Mouse (Mus musculus): ENCODE data around the gene Ptdss2. TPM values are rescaled to one million over a fixed set of nuclear protein-coding genes. Genes with fewer than 3 reads are reported as not detected.

Gene Ptdss2
- polyA plus RNA-seq, 1 experiment from 2014 or later = 15.6 TPM

DNA sequence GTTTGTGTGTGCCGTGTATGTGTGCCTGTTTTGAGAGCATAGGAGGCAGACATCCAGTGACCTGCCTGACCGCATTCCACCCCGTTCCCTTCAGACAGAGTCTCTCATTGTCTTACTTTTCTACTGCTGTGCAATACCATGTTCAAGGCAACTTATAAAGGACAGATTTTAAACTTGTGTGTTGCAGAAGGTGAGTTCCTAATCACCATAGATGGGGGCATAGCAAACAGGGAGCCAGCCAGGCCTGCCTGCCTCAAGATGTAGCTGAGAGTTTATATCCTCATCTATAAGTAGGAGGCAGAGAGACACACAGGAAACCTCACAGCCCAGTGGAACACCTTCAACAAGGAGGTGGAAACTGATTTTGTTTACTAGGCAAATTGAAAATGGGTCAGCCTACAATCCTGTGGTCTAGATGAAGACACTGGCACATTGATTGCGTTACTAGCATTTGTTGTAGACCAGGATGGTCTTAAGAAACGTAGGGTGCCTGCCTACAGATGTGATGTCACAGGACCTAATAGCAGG, 51.2 kb downstream of the Ptdss2 start:
- 75% methylated on average over 5 of the region's 5 CpGs for WGBS (ENCODE audit: missing documents)
- H3K79me2 ChIP-seq (ENCODE audit: inconsistent target) = peaks cover 36% of the 10 kb centered on the region

DNA sequence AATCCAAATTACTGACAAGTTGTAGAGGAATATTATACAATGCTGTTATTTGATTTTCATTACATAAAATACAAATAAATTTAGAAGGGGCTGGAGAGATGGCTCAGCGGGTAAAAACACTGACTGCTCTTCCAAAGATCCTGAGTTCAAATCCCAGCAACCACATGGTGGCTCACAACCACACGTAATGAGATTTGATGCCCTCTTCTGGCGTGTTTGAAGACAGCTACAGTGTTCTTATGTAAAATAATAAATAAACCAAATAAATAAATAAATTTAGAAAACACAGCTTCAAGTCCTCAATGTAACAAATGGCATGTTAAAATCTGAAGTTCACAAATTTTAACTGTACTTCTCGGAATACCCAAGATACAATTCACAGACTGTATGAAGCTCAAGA, 52.9 kb downstream of the Ptdss2 start:
- Histone ChIP-seq H3K27ac (no peak overlapping the region), H3K79me2 (ENCODE audit: inconsistent target) (peaks cover 19% of the 10 kb centered on the region), H3K36me3 (ENCODE audit: inconsistent target) (no peaks in the 10 kb centered on the region), H3K4me3 (ENCODE audit: inconsistent target) (no peak overlapping the region)
- WGBS (ENCODE audit: missing documents) = 93% methylated on average over 4 of the region's 4 CpGs

More for the DNA sequence above, 51.2 kb downstream of the Ptdss2 start:
- Histone ChIP-seq H3K27ac (peak overlapping the region; percentile 94), H3K4me3 (ENCODE audit: inconsistent target) (peak overlapping the region; percentile 64), H3K36me3 (ENCODE audit: inconsistent target) (no peaks in the 10 kb centered on the region)

DNA sequence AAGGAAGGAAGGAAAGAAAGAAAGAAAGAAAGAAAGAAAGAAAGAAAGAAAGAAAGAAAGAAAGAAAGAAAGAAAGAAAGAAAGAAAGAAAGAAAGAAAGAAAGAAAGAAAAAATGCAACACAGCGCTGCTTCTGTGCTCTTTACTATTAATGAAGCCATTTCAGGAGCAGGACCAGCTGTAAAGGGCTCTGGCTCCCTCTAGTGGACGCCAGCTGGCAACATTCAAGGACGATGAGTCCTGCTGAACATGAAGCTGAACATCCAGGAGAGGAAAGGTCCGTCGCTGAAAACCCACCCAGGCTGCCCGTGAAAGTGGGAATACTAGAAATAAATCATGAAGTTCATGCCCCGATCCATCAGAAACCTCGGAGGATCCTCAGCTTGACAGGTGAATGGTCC, 54.0 kb downstream of the Ptdss2 start:
- no peaks in the 10 kb centered on the region for H3K36me3 ChIP-seq (ENCODE audit: inconsistent target)
- H3K4me3 ChIP-seq (ENCODE audit: inconsistent target) = no peak overlapping the region
- H3K79me2 ChIP-seq (ENCODE audit: inconsistent target) = peaks cover 8% of the 10 kb centered on the region
- no peak overlapping the region for H3K27ac ChIP-seq
- WGBS (ENCODE audit: missing documents) = 5% methylated on average over 8 of the region's 8 CpGs

- 96% methylated on average over 3 of the region's 3 CpGs for WGBS (ENCODE audit: missing documents)
- no peak overlapping the region for H3K27ac ChIP-seq
- H3K4me3 ChIP-seq (ENCODE audit: inconsistent target) = no peak overlapping the region
- H3K36me3 ChIP-seq (ENCODE audit: inconsistent target) = peaks cover 18% of the 10 kb centered on the region
- peaks cover 12% of the 10 kb centered on the region for H3K79me2 ChIP-seq (ENCODE audit: inconsistent target)
Measured at GRCm38 (mm10) chr7:141188194-141188593, 66.0 kb downstream of the Ptdss2 start.

GRCm38 (mm10) chr7:141188733-141189132, 66.6 kb downstream of the Ptdss2 start:
- peaks cover 14% of the 10 kb centered on the region for H3K79me2 ChIP-seq (ENCODE audit: inconsistent target)
- no peak overlapping the region for H3K4me3 ChIP-seq (ENCODE audit: inconsistent target)
- peaks cover 18% of the 10 kb centered on the region for H3K36me3 ChIP-seq (ENCODE audit: inconsistent target)
- H3K27ac ChIP-seq = no peak overlapping the region
- 94% methylated on average over 3 of the region's 3 CpGs for WGBS (ENCODE audit: missing documents)

GRCm38 (mm10) chr7:141190220-141190619, 68.0 kb downstream of the Ptdss2 start:
- Histone ChIP-seq H3K27ac (no peak overlapping the region), H3K79me2 (ENCODE audit: inconsistent target) (peaks cover 14% of the 10 kb centered on the region), H3K4me3 (ENCODE audit: inconsistent target) (no peak overlapping the region), H3K36me3 (ENCODE audit: inconsistent target) (peaks cover 18% of the 10 kb centered on the region)
- 89% methylated on average over 3 of the region's 3 CpGs for WGBS (ENCODE audit: missing documents)

DNA sequence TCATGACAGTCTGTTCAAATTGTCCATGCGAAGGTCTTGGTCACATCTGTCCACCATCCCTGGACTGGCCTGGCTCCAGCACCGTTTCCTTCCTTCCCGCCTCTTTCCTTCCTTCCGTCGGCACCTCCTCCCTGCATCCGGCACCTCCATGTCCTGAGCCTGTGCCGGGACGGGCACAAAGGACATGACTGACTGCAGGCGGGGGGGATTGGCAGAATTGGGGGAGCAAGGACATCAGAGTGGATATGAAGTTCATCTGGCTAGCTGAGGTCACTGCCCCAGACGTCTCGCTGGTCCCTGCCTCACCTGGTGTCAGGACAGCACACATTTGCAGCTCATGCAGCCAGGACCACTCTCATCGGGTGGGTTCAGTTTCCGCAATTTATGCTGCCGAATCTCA, 68.9 kb downstream of the Ptdss2 start:
- 93% methylated on average over 13 of the region's 14 CpGs for WGBS (ENCODE audit: missing documents)
- peaks cover 18% of the 10 kb centered on the region for H3K36me3 ChIP-seq (ENCODE audit: inconsistent target)
- peaks cover 14% of the 10 kb centered on the region for H3K79me2 ChIP-seq (ENCODE audit: inconsistent target)
- no peak overlapping the region for H3K27ac ChIP-seq
- H3K4me3 ChIP-seq (ENCODE audit: inconsistent target) = no peak overlapping the region

DNA sequence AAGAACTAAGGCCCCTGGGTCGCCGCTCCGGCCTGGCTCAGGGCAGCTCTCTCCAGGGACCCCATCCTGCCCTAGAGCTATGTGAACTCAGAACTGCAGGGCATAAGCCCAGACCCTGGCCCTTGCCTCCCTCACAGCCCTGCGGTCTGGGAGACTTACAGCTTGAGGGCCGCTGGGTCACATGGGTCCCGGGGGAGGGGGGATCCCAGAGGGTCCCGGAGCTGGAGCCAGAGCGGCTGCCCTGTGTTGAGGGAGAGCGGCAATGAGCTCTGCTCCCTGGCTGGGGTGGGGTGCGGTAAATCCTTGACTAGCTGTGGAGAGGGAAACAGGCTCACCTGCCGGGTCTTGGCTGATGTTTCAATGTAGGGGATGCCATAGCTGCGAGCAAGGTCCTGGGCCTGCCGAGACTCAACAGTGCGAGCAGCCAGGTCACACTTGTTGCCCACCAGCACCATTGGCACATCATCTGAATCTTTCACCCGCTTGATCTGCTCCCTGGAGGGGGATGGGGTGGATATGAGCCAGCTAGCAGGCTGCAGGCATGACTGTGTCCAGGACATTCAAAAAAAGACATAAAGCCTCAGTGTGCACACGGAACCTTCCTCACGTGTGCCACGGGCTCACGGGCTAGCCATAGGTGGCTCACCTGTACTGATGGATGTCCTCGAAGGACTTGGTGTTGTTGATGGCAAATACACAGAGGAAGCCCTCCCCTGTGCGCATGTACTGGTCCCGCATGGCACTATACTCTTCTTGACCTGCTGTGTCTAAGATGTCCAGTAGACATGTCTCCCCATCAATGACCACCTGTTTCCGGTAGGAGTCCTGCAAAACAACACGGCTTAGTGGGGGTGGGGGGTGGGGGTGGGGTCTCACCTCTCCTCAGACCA, 69.9 kb downstream of the Ptdss2 start:
- Histone ChIP-seq H3K79me2 (ENCODE audit: inconsistent target) (peaks cover 14% of the 10 kb centered on the region), H3K4me3 (ENCODE audit: inconsistent target) (no peak overlapping the region), H3K36me3 (ENCODE audit: inconsistent target) (peaks cover 18% of the 10 kb centered on the region), H3K27ac (no peak overlapping the region)
- WGBS (ENCODE audit: missing documents) = 97% methylated on average over 21 of the region's 24 CpGs

GRCm38 (mm10) chr7:141192776-141193347, 70.7 kb downstream of the Ptdss2 start:
- Histone ChIP-seq H3K36me3 (ENCODE audit: inconsistent target) (peaks cover 18% of the 10 kb centered on the region), H3K4me3 (ENCODE audit: inconsistent target) (peak overlapping the region; percentile 54), H3K27ac (peak overlapping the region; percentile 38; the same call in 1 of the 2 replicates), H3K79me2 (ENCODE audit: inconsistent target) (peaks cover 14% of the 10 kb centered on the region)
- WGBS (ENCODE audit: missing documents) = 35% methylated on average over 12 of the region's 12 CpGs

- peak overlapping the region; percentile 38 for H3K27ac ChIP-seq
- WGBS (ENCODE audit: missing documents) = 0% methylated on average over 40 of the region's 43 CpGs
- H3K4me3 ChIP-seq (ENCODE audit: inconsistent target) = peak overlapping the region; percentile 54
- H3K79me2 ChIP-seq (ENCODE audit: inconsistent target) = peaks cover 14% of the 10 kb centered on the region
- H3K36me3 ChIP-seq (ENCODE audit: inconsistent target) = peaks cover 18% of the 10 kb centered on the region
Measured at GRCm38 (mm10) chr7:141193348-141193856, 71.2 kb downstream of the Ptdss2 start.

DNA sequence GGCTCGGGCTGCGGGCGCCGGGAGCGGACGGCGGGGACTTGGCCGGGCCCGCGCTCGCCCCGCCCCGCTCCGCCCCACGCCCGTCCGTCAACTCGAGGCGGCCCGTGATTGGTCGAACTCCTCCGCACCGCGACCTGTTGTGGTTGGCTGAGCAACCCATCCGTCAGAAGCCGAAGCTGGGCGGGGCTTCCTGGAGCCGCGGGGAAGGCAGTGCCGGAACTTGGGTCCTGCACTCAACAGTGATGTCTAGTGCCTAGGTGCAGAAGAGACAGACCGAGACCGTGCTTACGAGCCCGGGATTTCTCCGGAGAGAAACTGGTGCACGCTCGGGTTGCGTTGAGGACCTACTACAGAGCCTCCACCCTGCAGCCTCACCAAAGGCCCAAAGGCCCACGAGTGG, 71.8 kb downstream of the Ptdss2 start, which contains the start of the genes Hras and Lrrc56:
Hras (minus strand) TSS at position 58 of the 400 bp plus-strand sequence.
Lrrc56 (plus strand) TSS at position 210 of the 400 bp plus-strand sequence.
- H3K79me2 ChIP-seq (ENCODE audit: inconsistent target) = peaks cover 14% of the 10 kb centered on the region
- H3K36me3 ChIP-seq (ENCODE audit: inconsistent target) = peaks cover 18% of the 10 kb centered on the region
- H3K27ac ChIP-seq = peak within 1 kb of the TSS; percentile 45
- 0% methylated on average over 39 of the region's 39 CpGs for WGBS (ENCODE audit: missing documents)
- peak within 1 kb of the TSS; percentile 78 for H3K4me3 ChIP-seq (ENCODE audit: inconsistent target)

- Histone ChIP-seq H3K27ac (peak overlapping the region; percentile 45), H3K4me3 (ENCODE audit: inconsistent target) (peak overlapping the region; percentile 78), H3K36me3 (ENCODE audit: inconsistent target) (peaks cover 18% of the 10 kb centered on the region), H3K79me2 (ENCODE audit: inconsistent target) (peaks cover 14% of the 10 kb centered on the region)
- under 1% methylated on average over 23 of the region's 23 CpGs for WGBS (ENCODE audit: missing documents)
Measured at GRCm38 (mm10) chr7:141194409-141194808, 72.2 kb downstream of the Ptdss2 start.

DNA sequence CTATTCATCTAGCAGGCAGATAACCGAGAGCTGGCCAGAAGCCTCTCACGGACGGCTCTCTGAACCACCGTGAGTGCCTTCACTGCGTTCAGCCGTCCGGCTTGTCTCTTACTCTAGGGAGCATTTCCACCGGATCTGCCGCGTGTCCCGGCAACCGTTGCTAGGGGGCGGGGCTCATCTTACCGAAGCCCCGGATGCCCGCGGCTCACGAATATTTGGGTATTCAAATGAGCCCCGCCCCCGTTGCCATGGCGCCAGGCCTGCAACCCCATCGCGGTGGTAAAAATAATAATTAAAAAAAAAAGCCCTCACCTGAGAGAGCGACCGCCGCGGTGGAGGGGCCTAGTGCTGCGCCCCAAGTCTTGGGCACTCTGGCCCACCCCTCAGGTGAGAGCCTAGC, 72.6 kb downstream of the Ptdss2 start:
- H3K79me2 ChIP-seq (ENCODE audit: inconsistent target) = peaks cover 14% of the 10 kb centered on the region
- H3K36me3 ChIP-seq (ENCODE audit: inconsistent target) = peaks cover 18% of the 10 kb centered on the region
- 5% methylated on average over 25 of the region's 28 CpGs for WGBS (ENCODE audit: missing documents)
- peak overlapping the region; percentile 78 for H3K4me3 ChIP-seq (ENCODE audit: inconsistent target)
- peak overlapping the region; percentile 45; the same call in 1 of the 2 replicates for H3K27ac ChIP-seq

- H3K79me2 ChIP-seq (ENCODE audit: inconsistent target) = peaks cover 14% of the 10 kb centered on the region
- H3K27ac ChIP-seq = no peak overlapping the region
- H3K4me3 ChIP-seq (ENCODE audit: inconsistent target) = no peak overlapping the region
- peaks cover 9% of the 10 kb centered on the region for H3K36me3 ChIP-seq (ENCODE audit: inconsistent target)
- 100% methylated on average over 2 of the region's 2 CpGs for WGBS (ENCODE audit: missing documents)
Measured at GRCm38 (mm10) chr7:141195754-141196153, 73.6 kb downstream of the Ptdss2 start.

All from macrophage (primary cell).